ENCODE assay signal across 14 mouse cellular contexts in genomic region chr6:66944190-66945003, GRCm38 (mm10). TPM values are rescaled to one million over a fixed set of nuclear protein-coding genes. Genes with fewer than 3 reads are reported as not detected.
A peak's percentile ranks its signal among the peaks of the same experiment; 100 is the strongest.
DNase-seq lines count a peak whose midpoint lies in the region; ATAC-seq and TF ChIP-seq lines count a peak whose summit lies in the region.
"Had no signal": no experiment of that assay in that cellular context is flagged by ENCODE, and none has a peak within 500 bp of the region (broad histone marks: within the 10 kb centered on the region; RNA-seq: fewer than 3 reads in every experiment).

No protein-coding gene starts in this region.

- 0 out of 2 replicates have a peak, but pooled peaks have one; percentile 27 for ATAC-seq in liver, embryonic 13.5 days (ENCODE audit: low read depth)
- ATAC-seq: intestine, postnatal 0 days had no signal

- no peak for TF ChIP-seq CTCF in MEL (IDR thresholded peaks at IDR 0.05 in 2 of 3, conservative IDR thresholded peaks at IDR 0.05 in 1 of 3; ENCODE audit: control insufficient read depth in 1 of 3, insufficient read depth in 1 of 3, low read depth in 2 of 3, low read length in 3 of 3, poor library complexity in 1 of 3, severe bottlenecking in 1 of 3)

- DNase-seq in heart, embryonic 10.5 days (ENCODE audit: low spot score), result no peak
- DNase-seq in heart, adult 9 months (ENCODE audit: low spot score in 2 of 2), result no peak
- DNase-seq in 3134 (ENCODE audit: extremely low read depth, insufficient read length, low spot score) (peak; percentile 67), MEL (ENCODE audit: low read depth, low spot score) (peak; percentile 58)
- DNase-seq in liver, embryonic 13.5 days, result no peak
- no peak for DNase-seq in testis, postnatal 10 days (ENCODE audit: low spot score)
- DNase-seq in ovary, adult 18-20 months (ENCODE audit: low spot score), result no peak
- DNase-seq in cerebellum, postnatal 10 days, result no peak
- DNase-seq: cerebellum, adult 18-20 months; gastrocnemius, postnatal 14 days; heart, postnatal 14 days; layer of hippocampus, adult 9-11 months had no signal

- no peaks in the 10 kb centered on the region for H3K9me3 ChIP-seq in heart, embryonic 10.5 days
- H3K9me3 ChIP-seq in MEL (replicated peaks; ENCODE audit: insufficient read depth, low read length), result no peaks in the 10 kb centered on the region
- no peaks in the 10 kb centered on the region for H3K9me3 ChIP-seq in liver, embryonic 13.5 days (replicated peaks)

- TF ChIP-seq RAD21 in MEL (IDR thresholded peaks at IDR 0.05; ENCODE audit: low read depth, low read length), result no peak

- no peaks in the 10 kb centered on the region for H3K36me3 ChIP-seq in heart, embryonic 10.5 days
- peaks cover 0 to 64% of the 10 kb centered on the region in 2 experiments; a peak in 2 of 4 replicates for H3K36me3 ChIP-seq in MEL (ENCODE audit: control insufficient read depth in 1 of 2, insufficient read depth in 2 of 2, low read length in 2 of 2)
- no peaks in the 10 kb centered on the region for H3K36me3 ChIP-seq in liver, embryonic 13.5 days

- peaks cover 6% of the 10 kb centered on the region for H3K79me2 ChIP-seq in MEL (ENCODE audit: control insufficient read depth, insufficient read depth, low read length, poor library complexity)

- H3K9ac ChIP-seq in MEL (ENCODE audit: control insufficient read depth, low read depth, low read length, poor library complexity, severe bottlenecking), result peak overlapping the region; percentile 40
- no peak overlapping the region for H3K9ac ChIP-seq in liver, embryonic 13.5 days

- no peak overlapping the region for H3K4me3 ChIP-seq in heart, embryonic 10.5 days
- H3K4me3 ChIP-seq in MEL (ENCODE audit: control insufficient read depth in 1 of 2, insufficient read depth in 1 of 2, low read depth in 2 of 2, low read length in 2 of 2), result peak overlapping the region in 1 of 2 experiments; percentile 27; a peak in 1 of 4 replicates
- no peak overlapping the region for H3K4me3 ChIP-seq in liver, embryonic 13.5 days (replicated peaks)
- H3K4me3 ChIP-seq: erythroblast, embryonic 14.5 days had no signal

- 0 out of 2 replicates have a peak overlapping the region, but pooled peaks have one; percentile 42 for H3K27ac ChIP-seq in heart, embryonic 10.5 days
- peak overlapping the region; percentile 54 for H3K27ac ChIP-seq in MEL (ENCODE audit: control insufficient read depth, low read depth, low read length)
- H3K27ac ChIP-seq in liver, embryonic 13.5 days, result no peak overlapping the region

- H3K4me1 ChIP-seq in heart, embryonic 10.5 days, result peaks cover 40% of the 10 kb centered on the region
- H3K4me1 ChIP-seq in MEL (ENCODE audit: control insufficient read depth in 1 of 2, insufficient read depth in 2 of 2, low read length in 2 of 2), result peaks cover 31 to 58% of the 10 kb centered on the region in 2 experiments
- peaks cover 48% of the 10 kb centered on the region for H3K4me1 ChIP-seq in liver, embryonic 13.5 days (replicated peaks)

- WGBS in heart, embryonic 10.5 days, result 75% methylated on average over 12 of the region's 12 CpGs
- 52% methylated on average over 12 of the region's 12 CpGs for WGBS in liver, embryonic 13.5 days (ENCODE audit: insufficient replicate concordance)

- TF ChIP-seq EP300 in MEL (IDR thresholded peaks at IDR 0.05; ENCODE audit: low read depth in 1 of 2, low read length in 2 of 2), result peak; percentile 9 to 71; a peak in 2 of 4 replicates

- H3K4me2 ChIP-seq in liver, embryonic 13.5 days, result no peak overlapping the region

- no peaks in the 10 kb centered on the region for H3K27me3 ChIP-seq in heart, embryonic 10.5 days (ENCODE audit: insufficient read depth, poor library complexity, severe bottlenecking)
- H3K27me3 ChIP-seq in MEL (ENCODE audit: control insufficient read depth in 1 of 2, insufficient read depth in 2 of 2, low read length in 2 of 2), result no peaks in the 10 kb centered on the region
- no peaks in the 10 kb centered on the region for H3K27me3 ChIP-seq in liver, embryonic 13.5 days

- no peak for TF ChIP-seq POLR2A in MEL (IDR thresholded peaks at IDR 0.05; ENCODE audit: control insufficient read depth in 1 of 2, insufficient read depth in 1 of 2, low read depth in 1 of 2, low read length in 2 of 2, poor library complexity in 1 of 2)

TF ChIP-seq in MEL, 35 proteins besides CTCF, POLR2A, EP300 and RAD21:
- TF ChIP-seq MYC (IDR thresholded peaks at IDR 0.05; ENCODE audit: low read depth, low read length), result no peak
- no peak for TF ChIP-seq MYB (IDR thresholded peaks at IDR 0.05; ENCODE audit: low read depth, low read length)
- 0 out of 2 replicates have a peak, but pooled peaks have one; percentile 16 for TF ChIP-seq USF1 (IDR thresholded peaks at IDR 0.05; ENCODE audit: low read depth, low read length)
- 0 out of 2 replicates have a peak, but pooled peaks have one; percentile 10 for TF ChIP-seq HCFC1 (IDR thresholded peaks at IDR 0.05; ENCODE audit: low read depth, low read length)
- peak; percentile 32; the same call in 1 of the 2 replicates for TF ChIP-seq TAL1 (IDR thresholded peaks at IDR 0.05; ENCODE audit: low read length)
- no peak for TF ChIP-seq NELFE (IDR thresholded peaks at IDR 0.05; ENCODE audit: low read depth, low read length)
- TF ChIP-seq POLR2AphosphoS2 (IDR thresholded peaks at IDR 0.05; ENCODE audit: low read length), result no peak
- no peak; the same call in 1 of the 2 replicates for TF ChIP-seq MAX (IDR thresholded peaks at IDR 0.05; ENCODE audit: low read length)
- TF ChIP-seq ZNF384 (IDR thresholded peaks at IDR 0.05; ENCODE audit: low read depth, low read length), result peak; percentile 94
- no peak for TF ChIP-seq ZKSCAN1 (IDR thresholded peaks at IDR 0.05; ENCODE audit: low read depth, low read length)
- 0 out of 2 replicates have a peak, but pooled peaks have one; percentile 14 for TF ChIP-seq RCOR1 (IDR thresholded peaks at IDR 0.05; ENCODE audit: low read depth, low read length)
- TF ChIP-seq ELF1 (IDR thresholded peaks at IDR 0.05; ENCODE audit: low read depth, low read length), result peak; percentile 82
- TF ChIP-seq GATA1 (IDR thresholded peaks at IDR 0.05; ENCODE audit: low read depth, low read length), result peak; percentile 60; the same call in 1 of the 2 replicates
- TF ChIP-seq SIN3A (IDR thresholded peaks at IDR 0.05; ENCODE audit: low read length), result peak; percentile 70
- TF ChIP-seq CHD2 (IDR thresholded peaks at IDR 0.05; ENCODE audit: low read length), result no peak
- peak; percentile 75 for TF ChIP-seq TCF12 (IDR thresholded peaks at IDR 0.05; ENCODE audit: low read depth, low read length)
- TF ChIP-seq ETS1 (IDR thresholded peaks at IDR 0.05; ENCODE audit: low read depth, low read length), result peak; percentile 74
- TF ChIP-seq MAFK (IDR thresholded peaks at IDR 0.05; ENCODE audit: borderline replicate concordance, low read depth, low read length), result no peak
- no peak for TF ChIP-seq USF2 (IDR thresholded peaks at IDR 0.05; ENCODE audit: borderline replicate concordance in 1 of 2, insufficient read depth in 1 of 2, low read depth in 1 of 2, low read length in 2 of 2)

RNA-seq across cellular contexts. Expression of gene Gng12, which starts 48.2 kb away (rescaled TPM):
- polyA plus RNA-seq in heart, embryonic 10.5 days (2016; fragmentation: Nextera tagmentation; extraction: Ambion mirVana), result 60.0 and 60.9 TPM in 2 replicates
- 13.1 and 16.8 TPM in 2 replicates for total RNA-seq in MEL (2012; rRNA removed)
- polyA plus RNA-seq in MEL (2012; ENCODE audit: insufficient read depth in 1 of 2, insufficient read length in 2 of 2, low read depth in 1 of 2, low replicate concordance in 2 of 2, missing spikeins in 1 of 2), result 10 to 100 TPM in 1 of 2 experiments, not detected in 1; 44.0 TPM
- 26.4 and 31.9 TPM in 2 replicates for polyA plus RNA-seq in liver, embryonic 13.5 days (2015; fragmentation: Nextera tagmentation; extraction: Ambion mirVana)

Comparison
In these comparisons a context has a peak if more than half of its experiments do, and no peak if none do; other contexts are left out.
1. DNase-seq: peak in 3134 (single experiment) and MEL (single experiment); none in heart, embryonic 10.5 days (single experiment), heart, adult 9 months (0 of 2), liver, embryonic 13.5 days (single experiment), testis, postnatal 10 days (single experiment), ovary, adult 18-20 months (single experiment) and cerebellum, postnatal 10 days (0 of 2).